Mouse (Mus musculus) olfactory bulb, adult 2 months (tissue): ENCODE data around the gene Ap5s1.

ENCODE experiments used
- CTCF ChIP-seq: fragments of 200-500 bp; IDR thresholded peaks from 2 replicates; pipeline ENCODE4 v1.5.1; 2012; ENCODE audit warnings: low read depth, mild to moderate bottlenecking, low read length, moderate library complexity; ENCODE audit not compliant: insufficient read depth
- POLR2A ChIP-seq: fragments of 200-500 bp; IDR thresholded peaks from 2 replicates; pipeline ENCODE4 v1.6.1; 2012; ENCODE audit warnings: mild to moderate bottlenecking, low read depth, low read length, moderate library complexity; ENCODE audit not compliant: insufficient read depth

- TF ChIP-seq POLR2A (peak; percentile 46), CTCF (0 out of 2 replicates have a peak, but pooled peaks have one; percentile 8)
Observed at GRCm38 (mm10) chr2:131186771-131187601, 19.9 kb upstream of the Ap5s1 start, which contains the start of the genes Cdc25b and Spef1.
